Mouse (Mus musculus): ENCODE measurements at regions not wholly inside any gene's neighbourhood (a gene's known extent, or its start where the extent isn't known, plus 50 kb on each side); places are given as distances from the start of the nearest gene placed in this dataset.

DNA sequence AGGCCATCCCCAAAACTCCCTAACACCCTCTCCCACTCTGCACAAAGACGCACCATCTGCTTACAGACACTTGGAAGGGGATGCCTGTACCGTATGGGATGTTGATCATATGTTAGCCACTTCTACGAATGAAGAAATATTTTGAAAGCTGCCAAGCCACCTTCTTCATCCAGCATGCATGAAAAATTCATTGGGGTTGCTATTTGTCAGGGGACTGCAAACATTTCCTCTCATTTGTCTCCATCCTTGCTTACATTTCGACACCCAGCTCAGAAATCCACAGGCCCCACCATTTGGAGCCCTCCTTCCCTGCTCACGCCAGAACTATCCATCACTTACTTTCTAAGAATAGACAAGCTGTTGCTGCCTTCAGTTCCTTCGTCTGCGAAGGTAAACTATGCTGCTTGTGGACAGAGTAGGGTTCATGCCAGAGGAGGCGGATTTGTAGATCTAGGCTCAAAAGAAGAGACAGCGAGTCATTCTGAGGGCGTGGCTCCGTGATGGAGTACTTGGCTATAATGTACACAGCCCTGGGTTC is 51.2 kb upstream of the Cdh4 start:
- TF ChIP-seq CTCF (IDR thresholded peaks at IDR 0.05; ENCODE audit: low read depth) (no peak), EP300 (optimal IDR thresholded peaks at IDR 0.05) (no peak)
